Mouse (Mus musculus) Patski (cell line): ENCODE measurements around the gene Zdhhc5. TPM values are rescaled to one million over a fixed set of nuclear protein-coding genes. Genes with fewer than 3 reads are reported as not detected.

ENCODE experiments used
- ATAC-seq: fragments of 100-300 bp; one replicate; pipeline ENCODE4 v1.8.0; 2021
- CTCF ChIA-PET: fragments of 350-600 bp; sonication (Branson Sonifier 250); formaldehyde crosslinking; loops from one replicate; lab custom pipeline; 2022; ENCODE audit warnings: inconsistent platforms; lab: Charles Lee
- POLR2A ChIA-PET: fragments of 350-600 bp; sonication (Branson Sonifier 250); formaldehyde crosslinking; loops from one replicate; lab custom pipeline; 2022; ENCODE audit warnings: antibody characterized with exemption, inconsistent platforms; lab: Charles Lee
- DNase-seq: peaks from one replicate; pipeline ENCODE4 v3.0.0-alpha.2; 2011; ENCODE audit warnings: low read depth, low spot score
- H3K27me3 ChIP-seq: fragments of 371-371 bp; one replicate; pipeline ENCODE4 v1.5.1; 2021
- CTCF ChIP-seq: fragments of 100-300 bp; IDR thresholded peaks from one replicate; pipeline ENCODE4 v1.5.1; 2021
- in situ Hi-C: fragments of 300-500 bp; cut with MboI; formaldehyde crosslinking; loops from 3 replicates; pipeline ENCODE4 v1.11.1; 2018; ENCODE audit warnings: low pct_unique_long_range_greater_than_20kb, mixed read lengths
- polyA plus RNA-seq: library from polyadenylated mRNA; unstranded; gene quantifications from one replicate; pipeline ENCODE4 v1.2.3, GENCODE M21; 2021

The Zdhhc5 gene
- polyA plus RNA-seq, 1 experiment from 2014 or later, result 65.0 TPM

DNA sequence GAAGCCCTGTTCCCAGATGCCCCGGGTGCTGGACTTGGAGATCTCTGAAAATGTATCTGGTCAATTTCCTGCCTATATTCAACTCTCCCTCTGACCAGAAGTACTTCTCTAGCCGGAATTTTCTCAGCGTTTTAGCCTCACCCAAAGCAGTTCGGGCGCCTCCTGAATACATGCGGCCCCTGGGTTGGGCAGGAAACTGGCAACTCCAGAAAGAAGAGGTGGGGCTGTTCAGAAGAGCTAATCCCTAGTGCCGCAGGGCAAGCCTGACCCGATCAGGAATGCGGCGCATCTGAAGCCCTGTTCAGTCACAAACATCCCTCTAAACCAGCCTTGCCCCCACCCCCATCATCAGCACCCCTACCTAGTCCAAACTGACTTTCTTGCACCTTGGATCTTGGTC is 29.1 kb upstream of the Zdhhc5 start:
- ATAC-seq (no peak), DNase-seq (no peak)
- TF ChIP-seq CTCF, result no peak
- in situ Hi-C loops, result no loop called here
- ChIA-PET CTCF (interaction anchor here (1.0 to 1.1 kb wide), 2 partner anchors 9 to 14 kb away, joined by 3 read pairs; no protein-coding TSS in a partner anchor), POLR2A (interaction anchor here (0.6 to 1.2 kb wide), 3 partner anchors 13 to 37 kb away, joined by 3 read pairs; partner anchors contain the start of gene Clp1)
- peaks cover 12% of the 10 kb centered on the region for H3K27me3 ChIP-seq

DNA sequence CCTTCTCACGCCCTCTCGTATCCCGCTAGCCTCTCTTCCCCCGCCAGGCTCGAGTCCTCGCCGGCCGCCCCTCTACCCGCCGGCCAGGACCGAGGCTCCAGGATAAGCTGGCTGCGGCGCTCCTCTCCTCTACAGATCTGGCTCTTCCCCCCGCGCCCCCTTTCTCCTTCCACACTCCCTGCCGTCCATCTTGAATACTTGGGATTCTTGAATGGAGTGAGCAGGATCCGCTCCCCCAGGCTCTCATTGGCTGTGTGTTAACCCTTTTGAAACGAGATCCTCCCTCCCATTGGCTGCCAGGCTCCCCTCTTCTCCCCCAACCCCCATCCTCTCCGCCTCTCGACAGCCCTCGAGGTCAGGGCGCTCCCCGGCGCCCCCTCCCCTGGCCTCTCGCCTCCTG is 28.6 kb upstream of the Zdhhc5 start, which contains the start of gene Gm19426:
TSS of gene Gm19426 (minus strand) at position 95 of the 400 bp plus-strand sequence.
- CTCF ChIA-PET, result interaction anchor here (1.1 kb wide), 1 partner anchor 15 kb away, joined by 3 read pairs; no protein-coding TSS in a partner anchor
- no peak for TF ChIP-seq CTCF
- in situ Hi-C loops, result no loop called here
- H3K27me3 ChIP-seq, result peaks cover 6% of the 10 kb centered on the region
- peak; percentile 93 for ATAC-seq
- POLR2A ChIA-PET, result interaction anchor here (1.1 kb wide), 1 partner anchor 17 kb away, joined by 3 read pairs; the partner anchor contains the start of gene Clp1
- no peak for DNase-seq

GRCm38 (mm10) chr2:84742451-84743283 is 27.7 kb upstream of the Zdhhc5 start:
- no peaks in the 10 kb centered on the region for H3K27me3 ChIP-seq
- in situ Hi-C loops, result no loop called here
- ChIA-PET CTCF (interaction anchor here (0.7 to 4.2 kb wide), 4 partner anchors 12 to 57 kb away, joined by 3 to 21 read pairs (median 16); partner anchors contain the start of gene Ube2l6), POLR2A (no interaction called here)
- TF ChIP-seq CTCF, result no peak
- DNase-seq, result no peak
- ATAC-seq, result no peak

GRCm38 (mm10) chr2:84741841-84742450 is 27.0 kb upstream of the Zdhhc5 start:
- in situ Hi-C loops, result no loop called here
- CTCF ChIA-PET, result interaction anchor here (1.0 to 4.2 kb wide), 5 partner anchors 7 to 57 kb away, joined by 3 to 21 read pairs (median 13); partner anchors contain the start of gene Ube2l6
- DNase-seq (no peak), ATAC-seq (no peak)
- TF ChIP-seq CTCF, result no peak
- POLR2A ChIA-PET, result no interaction called here
- H3K27me3 ChIP-seq, result no peaks in the 10 kb centered on the region

DNA sequence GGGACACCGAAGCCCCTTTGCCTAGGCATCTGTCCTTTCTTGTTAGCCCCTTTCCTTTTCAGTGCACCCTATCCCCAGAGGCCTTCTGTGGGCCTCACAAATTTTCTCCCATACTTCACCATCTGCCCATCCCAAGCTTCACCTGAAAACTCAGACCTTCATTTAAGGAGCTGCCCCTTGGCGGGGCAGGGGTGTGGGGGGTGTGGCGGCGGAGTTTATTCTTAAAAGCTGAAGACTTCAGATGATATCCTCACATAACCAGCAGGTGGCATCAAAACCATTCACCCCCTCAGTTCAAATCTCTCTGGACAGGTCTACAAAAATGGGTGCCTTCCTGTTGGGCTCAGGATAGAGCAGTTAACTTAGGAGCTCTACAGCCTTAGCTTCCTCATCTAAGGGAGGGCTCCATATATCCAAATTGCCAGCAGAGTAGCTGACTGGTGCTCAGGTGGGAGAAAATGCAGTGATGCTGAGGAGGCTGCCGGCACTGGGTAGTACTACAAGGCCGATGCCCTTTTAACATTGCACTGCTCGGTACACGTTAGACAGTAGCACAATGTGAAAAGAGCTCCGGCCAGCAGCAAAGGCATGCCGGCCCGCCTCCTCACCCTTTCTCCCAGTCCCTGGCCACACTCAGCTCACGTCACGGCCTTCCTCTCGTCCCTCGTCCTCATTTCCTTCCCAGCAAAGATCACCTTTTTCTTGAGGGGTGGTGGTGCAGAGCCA is 25.8 kb upstream of the Zdhhc5 start:
- POLR2A ChIA-PET, result interaction anchor here (1.4 kb wide), 1 partner anchor 10 kb away, joined by 3 read pairs; no protein-coding TSS in a partner anchor
- no peak for TF ChIP-seq CTCF
- in situ Hi-C loops, result no loop called here

GRCm38 (mm10) chr2:84738271-84738911 is 23.4 kb upstream of the Zdhhc5 start:
- CTCF ChIA-PET, result interaction anchor here (1.4 to 4.2 kb wide), 4 partner anchors 11 to 24 kb away, joined by 4 to 21 read pairs (median 5); no protein-coding TSS in a partner anchor
- no peaks in the 10 kb centered on the region for H3K27me3 ChIP-seq
- no peak for ATAC-seq
- DNase-seq, result no peak
- TF ChIP-seq CTCF, result no peak
- POLR2A ChIA-PET, result interaction anchor here (1.0 kb wide), 1 partner anchor 88 kb away, joined by 3 read pairs; the partner anchor contains the start of gene Timm10
- in situ Hi-C loops, result loop anchor here (10.0 kb wide), 1 partner anchor 326 kb away; no protein-coding TSS in a partner anchor

More for the DNA sequence above, 25.8 kb upstream of the Zdhhc5 start:
- CTCF ChIA-PET, result interaction anchor here (0.6 to 4.2 kb wide), 10 partner anchors 9 to 58 kb away, joined by 3 to 21 read pairs (median 5); partner anchors contain the start of gene Ube2l6
- no peaks in the 10 kb centered on the region for H3K27me3 ChIP-seq
- no peak for ATAC-seq
- DNase-seq, result no peak

- in situ Hi-C loops, result loop anchor here (10.0 kb wide), 1 partner anchor 327 kb away; no protein-coding TSS in a partner anchor
- no peaks in the 10 kb centered on the region for H3K27me3 ChIP-seq
- ChIA-PET CTCF (interaction anchor here (1.2 to 2.3 kb wide), 3 partner anchors 12 to 250 kb away, joined by 3 to 6 read pairs (median 4); no protein-coding TSS in a partner anchor), POLR2A (interaction anchor here (1.0 to 1.1 kb wide), 3 partner anchors 10 to 89 kb away, joined by 3 to 7 read pairs (median 3); partner anchors contain the start of genes Clp1 and Timm10)
- TF ChIP-seq CTCF, result no peak
- ATAC-seq (no peak), DNase-seq (no peak)
Measured at GRCm38 (mm10) chr2:84737451-84737925, 22.5 kb upstream of the Zdhhc5 start.

GRCm38 (mm10) chr2:84736312-84737161 is 21.6 kb upstream of the Zdhhc5 start:
- DNase-seq (no peak), ATAC-seq (no peak)
- in situ Hi-C loops, result loop anchor here (10.0 kb wide), 1 partner anchor 328 kb away; no protein-coding TSS in a partner anchor

More at GRCm38 (mm10) chr2:84736312-84737161, 21.6 kb upstream of the Zdhhc5 start:
- ChIA-PET CTCF (interaction anchor here (0.7 to 2.3 kb wide), 5 partner anchors 13 to 249 kb away, joined by 3 to 8 read pairs (median 3); no protein-coding TSS in a partner anchor), POLR2A (interaction anchor here (0.9 to 1.1 kb wide), 3 partner anchors 9 to 52 kb away, joined by 3 to 7 read pairs (median 5); partner anchors contain the start of gene Clp1)
- no peaks in the 10 kb centered on the region for H3K27me3 ChIP-seq
- no peak for TF ChIP-seq CTCF
